Mouse (Mus musculus): Measurements from ENCODE around the gene Fam207a.

The Fam207a gene

GRCm38 (mm10) chr10:77531026-77532019, 15.7 kb upstream of the Fam207a start:
- in situ Hi-C loops (cut with MboI, MseI): no loop called here

- in situ Hi-C loops (cut with MboI, MseI): no loop called here
Measured at GRCm38 (mm10) chr10:77530140-77530539, 14.6 kb upstream of the Fam207a start, which contains the start of gene Itgb2. Itgb2 (plus strand) TSS chr10:77530252.

DNA sequence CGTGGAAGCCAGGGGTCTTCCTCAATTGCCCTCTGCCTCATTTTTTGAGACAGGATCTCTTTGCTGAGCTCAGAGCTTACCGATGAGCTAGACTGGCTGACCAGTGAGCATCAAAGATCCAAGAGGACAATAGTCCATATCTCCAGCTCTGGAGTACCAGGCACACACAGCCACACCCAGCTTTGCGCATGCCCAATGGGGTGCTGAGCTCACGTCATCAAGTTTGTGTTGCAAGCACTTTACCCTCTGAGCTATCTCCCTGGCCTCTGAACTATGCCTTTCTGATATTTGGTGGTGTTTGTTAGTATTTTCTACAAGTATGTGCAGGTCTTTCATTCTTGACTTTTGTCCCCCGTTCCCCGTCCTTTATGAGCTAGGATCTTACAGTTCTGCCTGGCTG, 13.0 kb upstream of the Fam207a start:
- in situ Hi-C loops (cut with MboI, MseI): no loop called here

DNA sequence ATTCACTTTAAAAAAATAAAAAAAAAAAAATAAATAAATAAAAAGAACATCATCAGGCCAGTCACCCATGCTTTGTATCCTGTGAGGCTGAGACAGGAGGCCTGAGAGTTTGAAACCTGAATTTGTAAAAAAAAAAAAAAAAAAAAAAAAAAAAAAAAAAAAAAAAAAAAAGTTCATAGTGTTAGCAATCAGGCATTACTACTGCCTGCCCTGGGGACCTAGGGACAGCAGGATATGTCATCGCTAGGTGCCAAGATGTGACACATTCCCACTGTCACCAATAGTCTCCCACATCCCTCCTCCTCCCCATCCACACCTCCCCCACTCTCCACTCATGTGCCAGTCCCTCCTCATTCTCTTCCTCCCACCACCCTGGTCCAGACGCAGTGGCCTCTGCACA, 10.9 kb upstream of the Fam207a start:
- in situ Hi-C loops (cut with MboI, MseI): no loop called here

GRCm38 (mm10) chr10:77523321-77523720, 7.7 kb upstream of the Fam207a start:
- in situ Hi-C loops (cut with MboI, MseI): no loop called here

GRCm38 (mm10) chr10:77522746-77523145, 7.2 kb upstream of the Fam207a start:
- in situ Hi-C loops (cut with MboI, MseI): no loop called here

GRCm38 (mm10) chr10:77522021-77522731, 6.6 kb upstream of the Fam207a start:
- in situ Hi-C loops (cut with MboI, MseI): no loop called here

GRCm38 (mm10) chr10:77520497-77520896, 4.9 kb upstream of the Fam207a start:
- in situ Hi-C loops (cut with MboI, MseI): no loop called here

DNA sequence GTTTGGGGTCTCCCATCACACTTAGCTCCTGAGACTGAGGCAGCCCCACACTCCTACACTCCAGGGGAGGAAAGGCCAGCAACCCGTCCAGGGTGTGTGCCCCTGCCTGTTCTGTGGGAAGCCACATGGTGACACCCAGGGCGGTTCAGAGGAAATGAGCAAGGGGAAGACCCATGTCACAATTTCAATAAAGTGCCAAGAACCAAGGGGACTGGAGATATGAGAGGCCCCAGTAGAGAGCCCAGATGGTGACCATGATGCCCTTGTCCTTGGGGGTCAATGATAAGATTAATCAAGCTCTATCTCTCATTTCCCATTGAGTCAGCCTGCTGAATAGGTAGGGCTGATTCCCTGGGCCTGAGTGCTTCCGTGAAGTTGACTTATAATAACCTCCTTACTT, 3.6 kb upstream of the Fam207a start:
- in situ Hi-C loops (cut with MboI, MseI): loop anchor here (5.0 kb wide), 2 partner anchors 38 to 83 kb away; no protein-coding TSS in a partner anchor

GRCm38 (mm10) chr10:77517801-77518200, 2.2 kb upstream of the Fam207a start:
- in situ Hi-C loops (cut with MboI, MseI): loop anchor here (5.0 kb wide), 2 partner anchors 40 to 84 kb away; no protein-coding TSS in a partner anchor

GRCm38 (mm10) chr10:77517066-77517620, 1.6 kb upstream of the Fam207a start:
- in situ Hi-C loops (cut with MboI, MseI): loop anchor here (5.0 kb wide), 2 partner anchors 40 to 85 kb away; no protein-coding TSS in a partner anchor

GRCm38 (mm10) chr10:77516379-77516951, 880 bp upstream of the Fam207a start:
- in situ Hi-C loops (cut with MboI, MseI): loop anchor here (5.0 kb wide), 2 partner anchors 41 to 86 kb away; no protein-coding TSS in a partner anchor

GRCm38 (mm10) chr10:77510225-77510982, 5.2 kb downstream of the Fam207a start:
- in situ Hi-C loops (cut with MboI, MseI): loop anchor here (5.0 kb wide), 1 partner anchor 228 kb away; no protein-coding TSS in a partner anchor

GRCm38 (mm10) chr10:77509403-77510187, 6.0 kb downstream of the Fam207a start:
- in situ Hi-C loops (cut with MboI, MseI): loop anchor here (5.0 kb wide), 1 partner anchor 227 kb away; no protein-coding TSS in a partner anchor

- in situ Hi-C loops (cut with MboI, MseI): no loop called here
Measured at GRCm38 (mm10) chr10:77508744-77509143, 6.8 kb downstream of the Fam207a start.

DNA sequence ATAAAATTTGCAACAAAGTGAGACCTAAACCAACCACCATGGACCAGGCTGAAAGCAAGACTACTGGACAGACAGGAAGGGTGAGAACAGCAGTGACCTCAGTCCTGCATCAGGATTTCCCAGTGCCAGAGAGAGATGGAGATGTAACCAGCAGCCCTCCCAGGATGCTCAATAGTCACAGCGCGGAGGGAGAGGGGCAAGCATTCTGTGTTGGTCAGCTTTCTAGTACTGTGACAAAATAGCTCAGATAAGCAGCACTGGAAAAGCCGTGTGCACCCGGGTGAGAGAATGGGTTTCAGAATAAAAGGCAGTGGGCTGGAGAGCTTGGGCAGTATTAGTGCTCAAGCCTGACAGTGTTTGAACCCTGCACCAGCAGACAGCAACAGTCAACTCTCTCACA, 7.8 kb downstream of the Fam207a start:
- in situ Hi-C loops (cut with MboI, MseI): no loop called here

- in situ Hi-C loops (cut with MboI, MseI): no loop called here
Measured at GRCm38 (mm10) chr10:77506961-77507577, 8.5 kb downstream of the Fam207a start.

- in situ Hi-C loops (cut with MboI, MseI): no loop called here
Measured at GRCm38 (mm10) chr10:77506526-77506925, 9.1 kb downstream of the Fam207a start.

- in situ Hi-C loops (cut with MboI, MseI): no loop called here
Measured at GRCm38 (mm10) chr10:77504143-77504542, 11.4 kb downstream of the Fam207a start.

Data from regulatory T cell (primary cell).